Mouse (Mus musculus) embryo, embryonic 10.5 days (tissue): ENCODE measurements at regions not wholly inside any gene's neighbourhood (a gene's known extent, or its start where the extent isn't known, plus 50 kb on each side); places are given as distances from the start of the nearest gene placed in this dataset.
"Not testable (repeated sequence)": the region's sequence is repeated elsewhere in the genome, so short reads cannot be mapped to it uniquely, and the experiment has no call there.

Experiments used
- DNase-seq: peaks from one replicate; pipeline ENCODE4 v3.0.0-alpha.2; 2015; ENCODE audit warnings: low spot score

DNA sequence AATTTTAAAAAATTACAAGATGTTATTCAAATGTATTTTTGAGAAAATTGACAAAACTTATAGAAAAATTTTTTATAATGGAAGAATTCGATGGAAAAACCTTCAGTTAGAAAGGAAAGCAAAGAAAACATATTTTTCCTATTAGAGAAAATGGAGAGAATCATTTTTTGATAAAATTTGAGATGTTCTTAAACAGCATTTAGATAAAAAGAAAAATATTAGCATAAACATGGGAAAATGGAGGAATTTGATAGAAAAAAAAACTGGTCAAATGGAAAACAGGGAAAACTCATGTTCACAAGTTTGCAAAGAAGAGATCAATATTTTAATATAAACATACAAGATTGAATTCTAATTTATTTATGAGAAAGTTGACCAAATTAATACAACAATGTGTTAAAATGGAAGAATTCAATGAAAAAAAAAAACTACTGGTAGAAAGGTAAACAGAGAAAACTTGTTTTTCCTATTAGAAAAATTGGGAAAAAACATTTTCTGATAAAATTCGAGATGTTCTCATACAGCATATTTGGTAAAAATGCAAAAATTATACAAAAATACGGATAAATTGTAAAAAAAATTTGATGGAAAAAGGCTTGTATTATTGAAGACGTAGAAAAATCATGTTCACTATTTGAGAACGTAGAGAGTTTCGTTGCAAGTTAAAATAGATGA, 122.4 kb downstream of the 4932411N23Rik start:
- DNase-seq = peak; percentile 28

DNA sequence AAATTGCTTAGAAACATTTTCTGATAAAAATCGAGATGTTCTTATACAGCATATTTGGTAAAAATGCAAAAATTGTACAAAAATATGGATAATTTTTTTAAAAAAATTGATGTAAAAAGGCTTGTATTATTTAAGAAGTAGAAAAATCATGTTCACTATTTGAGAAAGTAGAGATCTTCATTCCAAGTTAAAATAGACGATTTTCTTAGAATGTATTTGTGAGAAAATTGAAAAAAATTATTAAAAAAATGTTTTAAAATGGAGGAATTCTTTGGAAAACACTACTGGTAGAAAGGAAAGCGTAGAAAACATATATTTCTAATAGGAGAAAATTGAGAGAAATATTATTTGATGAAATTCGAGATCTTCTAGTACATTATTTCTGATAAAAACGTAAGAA, 124.8 kb downstream of the 4932411N23Rik start:
- peak; percentile 1 for DNase-seq

DNA sequence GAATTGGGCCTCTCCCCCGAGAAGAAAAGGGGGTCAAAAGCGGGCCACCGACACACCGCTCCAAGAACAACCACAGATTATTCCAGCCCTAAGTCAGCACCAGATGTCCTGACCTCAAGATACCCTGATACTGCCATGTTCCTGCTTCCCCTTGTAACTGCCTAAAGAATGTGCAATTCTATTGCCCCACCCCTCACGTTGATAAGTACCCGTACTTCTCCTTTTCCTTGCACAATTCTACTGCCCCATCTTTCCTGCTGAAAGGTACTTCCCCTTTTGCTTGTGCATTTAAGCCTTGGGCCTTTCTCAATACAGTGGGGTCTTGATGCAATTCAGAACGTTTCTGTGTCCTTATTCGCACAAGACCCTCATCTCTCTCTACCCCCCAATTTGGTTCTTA, 130.6 kb downstream of the 4932411N23Rik start:
- not testable (repeated sequence) for DNase-seq

DNA sequence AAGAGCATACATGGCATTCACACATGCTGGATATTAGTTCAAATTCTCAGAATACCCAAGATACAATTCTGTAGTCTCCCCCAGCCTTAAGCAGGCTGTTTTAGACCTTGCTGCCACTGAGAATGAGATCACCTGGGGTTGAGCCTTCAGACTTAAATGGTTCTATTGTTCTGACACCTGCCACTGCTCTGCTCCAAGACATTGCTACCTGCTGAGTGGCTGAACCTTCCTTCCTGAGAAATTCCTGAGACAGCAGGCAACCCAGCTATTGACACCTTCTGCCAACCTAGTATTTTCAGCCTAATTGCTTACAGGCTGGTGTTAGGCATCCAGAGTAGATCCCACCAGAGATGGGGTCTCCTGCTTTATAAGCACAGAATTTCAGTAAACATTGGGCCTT, 159.9 kb downstream of the 4932411N23Rik start:
- peak; percentile 1 for DNase-seq
